Mouse (Mus musculus): ENCODE results near the gene Ubl5.

GRCm38 (mm10) chr9:20664982-20665637 lies 22.4 kb downstream of the Ubl5 start:
- TF ChIP-seq CTCF (IDR thresholded peaks at IDR 0.05; ENCODE audit: insufficient read depth, low read length): no peak
- no peak for TF ChIP-seq POLR2A (IDR thresholded peaks at IDR 0.05; ENCODE audit: borderline replicate concordance, extremely low read depth, low read depth, low read length)

Measured in lung, adult 2 months (tissue).